Mouse (Mus musculus): ENCODE data around the gene Ispd.

Gene Ispd

DNA sequence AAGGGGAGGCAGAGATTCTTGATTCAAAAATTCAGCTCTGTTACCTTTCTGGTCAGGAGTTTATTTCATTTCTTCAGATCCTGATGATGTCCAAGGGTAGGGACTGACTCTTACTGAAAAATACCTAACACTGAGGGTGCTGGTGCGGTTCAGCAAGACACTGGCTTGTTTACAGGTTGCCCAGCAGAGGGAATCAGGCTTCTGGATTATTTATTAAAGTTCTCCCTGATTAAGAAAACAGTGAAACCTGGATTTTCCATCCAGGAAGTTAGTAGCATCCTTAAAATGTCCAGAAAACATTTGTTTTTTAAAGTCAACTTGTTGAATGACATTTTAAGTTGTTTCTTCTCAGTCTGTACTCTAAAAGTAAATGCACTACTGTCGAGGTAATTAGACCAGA is 337.2 kb downstream of the Ispd start:
- DNase-seq: no peak

DNA sequence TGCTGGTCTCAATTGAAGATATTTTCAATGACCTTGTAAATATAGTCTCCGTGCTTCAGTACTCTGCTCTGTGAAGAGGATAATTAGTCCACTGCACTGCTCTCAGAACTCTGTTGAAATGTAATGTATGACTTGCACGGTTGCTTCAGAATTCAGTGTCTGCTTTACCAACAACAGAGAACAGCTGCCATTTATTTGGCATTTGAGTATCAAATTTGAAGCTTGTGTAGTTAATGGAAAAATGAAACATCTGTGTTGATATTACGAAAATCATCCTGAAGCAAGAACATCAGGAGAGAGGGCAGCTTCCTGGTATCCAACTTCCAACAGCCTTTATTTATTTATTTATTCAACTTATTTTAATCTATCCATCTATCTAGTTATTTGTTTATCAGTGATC is 337.8 kb downstream of the Ispd start:
- DNase-seq: no peak

DNA sequence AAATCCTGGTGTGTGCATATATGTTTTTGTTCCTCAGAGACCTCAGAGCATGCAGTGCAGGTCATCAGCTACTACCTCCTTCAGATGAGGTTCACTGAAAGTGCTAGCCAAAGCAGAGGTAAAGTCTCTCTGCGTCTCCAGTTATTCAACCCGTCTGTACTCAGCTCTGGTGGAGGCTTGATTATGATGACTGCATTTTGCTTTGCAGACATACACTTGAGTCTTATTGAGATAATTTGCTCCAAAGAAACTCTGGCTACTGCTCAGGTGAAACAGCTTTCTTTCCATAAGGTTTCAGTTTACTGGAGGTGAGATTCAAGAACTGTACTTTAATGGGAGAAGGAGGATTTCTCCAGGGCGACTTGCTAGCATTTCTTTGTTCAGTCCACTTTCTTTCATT is 339.5 kb downstream of the Ispd start:
- DNase-seq: no peak

GRCm38 (mm10) chr12:36721223-36721622 is 340.0 kb downstream of the Ispd start:
- no peak for DNase-seq

DNA sequence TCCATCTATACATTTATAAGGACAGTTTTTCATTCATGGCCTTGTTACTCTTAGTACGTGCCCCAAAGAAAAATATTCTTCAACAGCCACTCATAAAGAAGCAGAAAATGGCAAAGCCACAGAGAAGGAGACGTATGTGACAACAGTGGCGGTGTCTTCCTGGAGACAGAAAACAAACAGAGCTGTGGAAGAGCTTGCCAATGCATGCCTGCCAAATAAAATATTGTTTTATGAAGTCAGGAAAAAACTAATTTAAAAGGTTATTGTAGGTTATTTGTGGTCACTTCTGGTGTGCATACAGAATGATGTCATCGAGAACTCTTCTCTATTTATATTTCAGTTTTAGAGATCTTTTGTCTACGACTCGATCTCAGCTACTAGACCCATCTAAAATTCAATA is 341.5 kb downstream of the Ispd start:
- DNase-seq: no peak

DNA sequence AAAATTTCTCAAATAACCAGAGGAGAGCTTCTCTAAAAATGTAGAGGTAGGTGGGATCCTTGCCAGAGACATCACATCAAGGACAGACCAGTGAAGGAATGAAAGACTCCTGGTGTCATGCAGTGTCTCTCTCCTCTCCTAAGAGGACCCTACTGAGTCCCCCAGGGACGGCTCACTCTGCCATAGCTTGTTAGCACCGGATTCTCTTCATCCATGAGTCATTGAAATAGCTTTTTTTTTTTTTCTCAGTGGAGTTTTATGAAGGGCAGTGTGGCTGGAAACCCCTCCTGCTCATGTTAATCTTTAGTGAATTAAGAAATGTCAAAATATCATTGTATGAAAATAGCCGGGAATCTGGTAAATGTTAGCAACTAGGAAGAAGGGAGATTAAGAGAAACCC is 342.1 kb downstream of the Ispd start:
- no peak for DNase-seq

- no peak for DNase-seq
Measured at GRCm38 (mm10) chr12:36724297-36724696, 343.0 kb downstream of the Ispd start.

DNA sequence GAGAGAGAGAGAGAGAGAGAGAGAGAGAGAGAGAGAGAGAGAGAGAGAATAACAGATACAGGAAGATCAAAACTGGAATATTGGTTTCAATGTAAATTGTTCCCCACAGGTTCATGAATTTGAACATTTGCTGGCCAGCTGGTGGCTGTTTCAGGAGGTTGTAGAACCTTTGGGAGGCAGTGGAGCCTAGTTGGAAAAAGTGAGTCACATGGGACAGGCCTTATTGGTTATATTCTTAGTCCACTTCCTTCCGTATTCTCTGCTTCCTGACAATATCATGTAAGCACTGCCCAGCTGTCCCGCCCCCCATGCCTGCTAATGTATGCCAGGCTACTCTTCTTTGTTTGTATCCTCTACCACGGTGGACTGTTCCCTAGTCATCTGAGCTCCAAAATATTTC is 344.0 kb downstream of the Ispd start:
- DNase-seq: no peak

DNA sequence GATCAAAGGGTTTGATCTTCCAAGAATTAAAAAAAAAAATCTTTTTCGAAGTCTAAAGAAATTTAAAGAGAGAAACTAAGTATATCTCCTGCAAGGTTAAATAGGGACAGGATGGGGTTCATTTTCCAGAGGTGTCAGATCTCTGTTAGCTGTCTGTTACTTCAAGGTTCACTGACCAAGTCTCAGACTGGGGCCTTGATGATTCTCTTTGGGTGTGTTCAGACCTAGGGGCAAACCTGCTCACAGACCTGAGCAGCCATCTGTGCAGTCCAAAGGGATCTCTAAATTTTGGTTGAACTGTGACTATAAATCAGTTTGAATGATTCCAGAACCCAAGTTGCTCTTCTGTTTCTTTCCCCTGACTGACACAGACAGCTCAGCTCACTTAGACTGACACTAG is 344.8 kb downstream of the Ispd start:
- no peak for DNase-seq

- no peak for DNase-seq
Measured at GRCm38 (mm10) chr12:36733673-36734371, 352.6 kb downstream of the Ispd start.

Data from cerebellum, adult 9-11 months (tissue).